Mouse (Mus musculus) intestine, embryonic 15.5 days (tissue): ENCODE data around the gene Hist1h4c. TPM values are rescaled to one million over a fixed set of nuclear protein-coding genes. Genes with fewer than 3 reads are reported as not detected.

Experiments used
- ATAC-seq: fragments of 200-750 bp; cut with Nextera tagmentation; 2 replicates; pipeline ENCODE4 v1.8.0; 2017; ENCODE audit warnings: moderate TSS enrichment, moderate library complexity
- H3K27ac ChIP-seq: fragments of 300-500 bp; sonication (generic); 2 replicates; pipeline ENCODE4 v1.5.1; 2015; ENCODE audit warnings: mild to moderate bottlenecking, inconsistent platforms
- H3K27me3 ChIP-seq: fragments of 300-500 bp; sonication (generic); replicated peaks from 2 replicates; pipeline ENCODE4 v1.6.1; 2015; ENCODE audit warnings: inconsistent platforms
- H3K36me3 ChIP-seq: fragments of 300-500 bp; sonication (generic); 2 replicates; pipeline ENCODE4 v1.6.1; 2015; ENCODE audit warnings: inconsistent platforms
- H3K4me1 ChIP-seq: fragments of 300-500 bp; sonication (generic); replicated peaks from 2 replicates; pipeline ENCODE4 v1.6.1; 2015; ENCODE audit warnings: inconsistent platforms
- H3K4me2 ChIP-seq: fragments of 300-500 bp; sonication (generic); replicated peaks from 2 replicates; pipeline ENCODE4 v1.6.1; 2015; ENCODE audit warnings: mild to moderate bottlenecking, inconsistent platforms
- H3K4me3 ChIP-seq: fragments of 300-500 bp; sonication (generic); replicated peaks from 2 replicates; pipeline ENCODE4 v1.5.1; 2015; ENCODE audit warnings: inconsistent platforms
- H3K9ac ChIP-seq: fragments of 300-500 bp; sonication (generic); 2 replicates; pipeline ENCODE4 v1.6.1; 2015; ENCODE audit warnings: inconsistent platforms
- H3K9me3 ChIP-seq: fragments of 300-500 bp; sonication (generic); 2 replicates; pipeline ENCODE4 v1.6.1; 2016; ENCODE audit warnings: inconsistent platforms
- WGBS: fragments of 180-500 bp; shearing (Covaris S2); methylation state at CpG from one replicate; pipeline ENCODE4 v1.1.7; 2015; 5-methylcytosine and 5-hydroxymethylcytosine counted together
- polyA plus RNA-seq: library from polyadenylated mRNA; unstranded; fragments of >200 nt; fragmentation: Nextera tagmentation; extraction: Ambion mirVana; gene quantifications from 2 replicates; pipeline ENCODE4 v1.2.1, GENCODE M21; 2015

Gene Hist1h4c
- polyA plus RNA-seq, 1 experiment from 2014 or later: 5.7 TPM

DNA sequence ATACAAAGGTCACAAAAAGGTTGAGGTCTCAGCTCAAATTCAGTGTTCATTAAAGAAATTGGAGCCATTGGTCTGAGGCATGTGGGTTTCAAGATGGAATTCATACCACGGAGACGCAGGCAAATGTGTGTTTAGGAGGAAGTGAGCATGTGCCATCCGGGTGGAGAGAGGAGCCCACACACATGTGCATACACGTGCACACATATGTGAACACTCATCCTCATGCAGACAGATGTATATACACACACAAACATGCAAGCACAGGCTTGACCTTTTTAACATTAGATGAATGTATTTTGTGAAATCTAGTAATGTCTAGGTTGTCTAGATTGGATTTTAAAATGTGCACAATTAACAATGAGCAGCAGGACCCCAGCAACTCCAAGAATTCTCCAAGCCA lies 4.0 kb upstream of the Hist1h4c start:
- Histone ChIP-seq H3K36me3 (no peaks in the 10 kb centered on the region), H3K4me1 (peaks cover 5% of the 10 kb centered on the region), H3K4me2 (no peak overlapping the region), H3K4me3 (no peak overlapping the region), H3K9me3 (no peaks in the 10 kb centered on the region), H3K27me3 (no peaks in the 10 kb centered on the region), H3K9ac (no peak overlapping the region), H3K27ac (no peak overlapping the region)
- WGBS: 74% methylated on average over 4 of the region's 4 CpGs
- ATAC-seq: no peak

DNA sequence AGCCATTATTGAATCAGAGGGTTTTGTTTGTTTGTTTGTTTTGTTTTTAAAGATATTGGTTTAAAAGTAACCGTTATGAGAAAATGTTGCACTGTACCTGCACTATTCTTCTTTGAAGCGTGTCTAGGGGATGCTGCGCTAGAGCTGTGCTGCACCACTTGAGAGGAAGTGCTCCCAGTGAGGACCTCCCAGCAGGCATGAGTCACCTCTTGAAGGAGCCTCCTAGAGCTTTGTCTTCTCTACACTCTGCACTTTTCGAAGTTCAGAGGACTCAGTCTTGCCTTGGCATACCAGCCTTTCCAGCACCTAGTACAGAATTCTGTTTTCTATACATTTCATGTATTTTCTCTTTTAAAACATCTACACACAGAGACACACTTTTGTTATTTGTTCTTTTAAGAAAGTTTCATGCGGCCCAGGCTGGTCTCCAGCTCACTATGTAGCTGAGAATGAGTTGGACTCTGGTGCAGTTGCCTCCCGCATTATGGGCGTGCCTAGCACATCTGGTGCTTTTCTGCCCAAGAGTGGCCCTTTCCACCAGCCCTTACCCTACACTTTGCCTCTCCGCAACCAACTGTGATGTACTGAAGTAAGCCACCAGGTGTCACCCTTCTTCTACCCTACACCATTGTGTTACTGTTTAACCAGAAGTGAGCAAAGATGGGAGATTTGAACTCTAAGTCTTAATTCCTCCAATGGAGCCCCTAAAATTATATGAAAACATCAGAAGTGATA lies 2.7 kb upstream of the Hist1h4c start:
- peak; percentile 67 for ATAC-seq
- no peaks in the 10 kb centered on the region for H3K27me3 ChIP-seq
- H3K4me3 ChIP-seq: no peak overlapping the region
- no peaks in the 10 kb centered on the region for H3K9me3 ChIP-seq
- H3K9ac ChIP-seq: peak overlapping the region; percentile 20; the same call in 1 of the 2 replicates
- H3K4me1 ChIP-seq: peaks cover 8% of the 10 kb centered on the region
- H3K36me3 ChIP-seq: no peaks in the 10 kb centered on the region
- no peak overlapping the region for H3K4me2 ChIP-seq
- 25% methylated on average over 8 of the region's 8 CpGs for WGBS
- H3K27ac ChIP-seq: no peak overlapping the region

DNA sequence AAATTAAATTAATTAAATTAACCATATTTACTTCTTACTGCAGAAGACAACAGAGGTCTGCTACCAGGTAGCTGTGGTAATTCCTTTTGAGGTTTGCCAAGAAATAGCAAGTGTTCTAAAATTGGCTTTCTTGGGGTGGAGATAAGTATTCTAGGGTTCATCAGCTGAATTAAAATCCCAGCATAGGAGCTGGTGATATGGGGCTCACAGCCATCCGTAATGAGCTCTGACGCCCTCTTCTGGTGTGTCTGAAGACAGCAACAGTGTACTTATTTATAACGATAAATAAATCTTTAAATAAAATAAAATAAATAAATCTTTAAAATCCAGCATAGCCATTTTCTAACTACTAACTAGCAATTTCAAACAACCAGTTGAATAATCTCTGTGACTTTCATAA lies 1.5 kb upstream of the Hist1h4c start:
- Histone ChIP-seq H3K9me3 (no peaks in the 10 kb centered on the region), H3K4me3 (no peak overlapping the region), H3K27me3 (no peaks in the 10 kb centered on the region), H3K36me3 (no peaks in the 10 kb centered on the region), H3K4me1 (peaks cover 10% of the 10 kb centered on the region), H3K9ac (no peak overlapping the region), H3K27ac (no peak overlapping the region), H3K4me2 (no peak overlapping the region)
- WGBS: 65% methylated on average over 3 of the region's 3 CpGs
- no peak for ATAC-seq

DNA sequence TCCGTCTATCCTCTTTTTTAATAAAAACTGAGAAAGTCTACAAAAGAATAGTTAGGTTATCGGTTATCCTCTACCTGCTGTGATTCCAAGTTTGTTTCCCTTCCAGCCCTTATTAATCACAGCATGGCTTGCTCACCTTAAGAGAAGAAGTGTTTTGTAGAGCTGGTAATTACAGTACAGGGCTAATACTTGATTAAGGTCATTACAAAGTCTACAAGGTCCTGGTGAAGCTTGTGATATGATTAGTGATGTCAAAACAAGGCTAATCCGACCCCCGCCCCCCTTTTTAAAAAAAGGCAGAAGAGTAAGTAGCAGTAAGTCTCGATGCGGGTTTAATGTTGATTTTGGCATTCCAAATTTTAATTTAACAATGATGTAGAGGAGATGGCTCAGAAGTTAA lies 742 bp upstream of the Hist1h4c start:
- Histone ChIP-seq H3K4me2 (peak overlapping the region; percentile 49), H3K27ac (peak overlapping the region; percentile 75), H3K9ac (no peak overlapping the region), H3K4me1 (peaks cover 10% of the 10 kb centered on the region), H3K27me3 (no peaks in the 10 kb centered on the region), H3K36me3 (no peaks in the 10 kb centered on the region), H3K9me3 (no peaks in the 10 kb centered on the region), H3K4me3 (no peak overlapping the region)
- 73% methylated on average over 6 of the region's 6 CpGs for WGBS
- no peak for ATAC-seq

DNA sequence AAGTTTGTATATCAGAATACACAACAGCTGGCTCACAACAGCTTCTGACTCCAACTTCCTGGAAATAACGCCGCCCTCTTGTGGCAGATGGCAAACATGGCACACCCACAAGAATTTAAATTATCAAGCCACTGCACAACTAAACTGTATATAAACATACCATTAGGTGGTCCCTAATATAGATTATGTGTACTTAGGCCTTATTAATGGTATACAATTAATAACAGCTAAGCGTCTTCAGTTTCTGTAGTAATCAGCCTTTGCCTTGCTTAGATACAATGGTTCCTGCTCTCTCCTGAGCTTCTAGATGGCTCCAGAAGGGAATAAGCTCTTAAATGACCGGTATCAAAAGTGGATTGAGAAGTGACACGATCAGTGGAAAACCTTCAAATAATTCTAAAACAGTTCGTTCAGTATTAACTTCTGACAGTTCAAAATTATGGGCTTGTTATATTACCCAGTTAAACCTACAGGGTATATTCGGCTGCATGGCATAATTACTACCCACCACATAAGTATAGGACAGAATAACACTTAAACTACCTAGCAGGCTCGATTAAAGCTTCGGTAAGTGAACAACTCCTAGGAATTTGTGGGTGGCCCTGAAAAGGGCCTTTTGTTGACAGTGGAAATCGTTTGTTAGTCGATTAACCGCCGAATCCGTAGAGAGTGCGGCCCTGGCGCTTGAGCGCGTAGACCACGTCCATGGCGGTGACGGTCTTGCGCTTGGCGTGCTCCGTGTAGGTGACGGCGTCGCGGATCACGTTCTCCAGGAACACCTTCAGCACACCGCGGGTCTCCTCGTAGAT lies 559 bp downstream of the Hist1h4c start:
- under 1% methylated on average over 23 of the region's 32 CpGs for WGBS
- ATAC-seq: peak; percentile 59

DNA sequence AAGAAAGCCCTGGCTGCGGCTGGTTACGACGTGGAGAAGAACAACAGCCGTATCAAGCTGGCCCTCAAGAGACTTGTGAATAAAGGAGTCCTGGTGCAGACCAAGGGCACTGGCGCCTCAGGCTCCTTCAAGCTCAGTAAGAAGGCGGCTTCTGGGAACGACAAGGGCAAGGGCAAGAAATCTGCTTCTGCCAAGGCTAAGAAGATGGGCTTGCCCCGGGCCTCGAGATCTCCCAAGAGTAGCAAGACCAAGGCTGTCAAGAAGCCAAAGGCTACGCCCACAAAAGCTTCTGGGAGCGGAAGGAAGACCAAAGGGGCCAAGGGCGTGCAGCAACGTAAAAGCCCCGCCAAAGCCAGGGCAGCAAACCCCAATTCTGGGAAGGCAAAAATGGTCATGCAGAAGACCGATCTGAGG lies 2.2 kb downstream of the Hist1h4c start:
- no peaks in the 10 kb centered on the region for H3K9me3 ChIP-seq
- no peak overlapping the region for H3K4me2 ChIP-seq
- no peak for ATAC-seq
- H3K27ac ChIP-seq: 0 out of 2 replicates have a peak overlapping the region, but pooled peaks have one; percentile 32
- no peaks in the 10 kb centered on the region for H3K36me3 ChIP-seq
- no peaks in the 10 kb centered on the region for H3K27me3 ChIP-seq
- H3K4me1 ChIP-seq: peaks cover 9% of the 10 kb centered on the region
- H3K9ac ChIP-seq: no peak overlapping the region
- 59% methylated on average over 15 of the region's 15 CpGs for WGBS
- no peak overlapping the region for H3K4me3 ChIP-seq

More for the DNA sequence above, 559 bp downstream of the Hist1h4c start:
- peak overlapping the region; percentile 88 for H3K27ac ChIP-seq
- no peaks in the 10 kb centered on the region for H3K36me3 ChIP-seq
- no peaks in the 10 kb centered on the region for H3K27me3 ChIP-seq
- peak overlapping the region; percentile 60 for H3K9ac ChIP-seq
- peak overlapping the region; percentile 67 for H3K4me2 ChIP-seq
- H3K9me3 ChIP-seq: no peaks in the 10 kb centered on the region
- peaks cover 10% of the 10 kb centered on the region for H3K4me1 ChIP-seq
- peak overlapping the region; percentile 44 for H3K4me3 ChIP-seq

DNA sequence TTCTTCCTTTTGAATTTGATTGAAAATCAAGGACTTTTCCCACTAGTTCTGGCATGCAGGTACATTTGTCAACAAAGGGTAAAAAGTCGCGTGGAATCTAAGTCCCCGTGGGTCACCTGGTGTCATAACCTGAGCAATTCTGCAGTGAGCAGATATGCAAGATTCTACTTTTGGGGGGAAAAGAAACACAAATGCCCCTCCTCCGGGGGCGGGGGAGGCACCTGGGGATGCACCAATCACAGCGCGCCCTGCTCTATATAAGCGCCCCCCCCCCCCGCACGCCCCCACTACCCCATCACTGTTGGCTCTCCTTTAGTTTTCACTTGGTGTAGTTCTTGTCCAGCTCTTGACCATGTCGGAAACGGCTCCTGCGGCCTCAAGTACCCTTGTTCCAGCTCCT lies 2.7 kb downstream of the Hist1h4c start, which contains the start of gene Hist1h1t:
Gene Hist1h1t (plus strand): TSS at position 301 of the 400 bp plus-strand sequence.
- no peak within 1 kb of the TSS for H3K4me3 ChIP-seq
- 55% methylated on average over 10 of the region's 13 CpGs for WGBS
- no peaks in the 10 kb centered on the region for H3K36me3 ChIP-seq
- no peak for ATAC-seq
- no peak within 1 kb of the TSS for H3K4me2 ChIP-seq
- H3K27me3 ChIP-seq: no peaks in the 10 kb centered on the region
- H3K9ac ChIP-seq: no peak within 1 kb of the TSS
- H3K4me1 ChIP-seq: 0 out of 2 replicates have a peak, but pooled peaks cover 7% of the 10 kb centered on the region
- H3K9me3 ChIP-seq: no peaks in the 10 kb centered on the region
- 0 out of 2 replicates have a peak within 1 kb of the TSS, but pooled peaks have one; percentile 32 for H3K27ac ChIP-seq

DNA sequence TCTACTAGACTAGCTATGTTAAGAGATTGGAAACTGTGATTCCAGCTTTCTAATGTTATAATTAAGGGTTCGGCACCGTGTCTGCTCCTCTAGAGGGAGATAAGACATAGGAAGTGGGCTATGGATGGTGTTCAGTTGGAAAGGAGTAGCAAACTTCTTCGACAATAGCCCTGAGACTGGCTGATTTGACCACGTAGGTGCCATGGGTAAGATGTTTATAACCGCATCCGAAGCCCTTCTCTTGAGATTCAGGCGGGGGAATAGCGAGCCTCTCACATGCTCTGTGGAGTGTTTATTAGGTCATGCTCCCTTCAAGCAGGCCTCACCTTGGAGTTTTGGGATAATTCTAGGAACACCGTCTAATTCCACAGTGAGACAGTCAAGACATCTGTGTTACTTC lies 3.3 kb downstream of the Hist1h4c start:
- Histone ChIP-seq H3K27me3 (no peaks in the 10 kb centered on the region), H3K4me3 (no peak overlapping the region), H3K9me3 (no peaks in the 10 kb centered on the region), H3K27ac (no peak overlapping the region), H3K36me3 (no peaks in the 10 kb centered on the region), H3K9ac (no peak overlapping the region), H3K4me1 (0 out of 2 replicates have a peak, but pooled peaks cover 8% of the 10 kb centered on the region), H3K4me2 (no peak overlapping the region)
- WGBS: 93% methylated on average over 9 of the region's 9 CpGs
- ATAC-seq: no peak

DNA sequence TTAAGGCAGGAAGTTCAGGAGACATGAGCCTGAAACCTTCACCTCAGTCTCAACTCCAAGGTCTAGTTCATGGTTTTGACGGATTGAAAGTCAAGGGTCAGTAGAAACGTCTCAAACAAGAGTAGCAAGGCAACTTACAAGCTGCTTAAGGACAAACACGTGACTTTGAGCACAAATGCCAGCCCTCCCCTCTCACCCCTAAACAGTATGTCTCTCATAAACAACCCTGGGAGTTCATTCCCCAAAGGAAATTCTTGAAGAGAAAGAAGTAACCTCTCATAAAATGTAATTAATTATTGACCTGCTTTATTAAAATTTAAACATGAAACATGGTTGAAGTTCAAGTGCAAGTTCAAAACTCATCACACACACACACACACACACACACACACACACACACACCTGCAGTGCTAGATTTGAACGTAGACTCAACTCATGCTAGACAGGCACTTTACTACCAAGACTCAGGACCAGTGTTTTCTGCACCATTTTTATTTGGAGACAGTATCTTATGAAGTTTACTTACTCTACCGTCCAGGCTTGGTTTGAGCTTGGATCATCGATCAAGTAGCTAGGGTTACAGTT lies 4.3 kb downstream of the Hist1h4c start:
- no peak overlapping the region for H3K27ac ChIP-seq
- H3K36me3 ChIP-seq: no peaks in the 10 kb centered on the region
- 0 out of 2 replicates have a peak, but pooled peaks cover 8% of the 10 kb centered on the region for H3K4me1 ChIP-seq
- H3K9ac ChIP-seq: no peak overlapping the region
- H3K4me2 ChIP-seq: no peak overlapping the region
- H3K4me3 ChIP-seq: no peak overlapping the region
- no peaks in the 10 kb centered on the region for H3K9me3 ChIP-seq
- no peaks in the 10 kb centered on the region for H3K27me3 ChIP-seq
- whole genome bisulfite sequencing: 73% methylated on average over 6 of the region's 6 CpGs
- ATAC-seq: no peak

DNA sequence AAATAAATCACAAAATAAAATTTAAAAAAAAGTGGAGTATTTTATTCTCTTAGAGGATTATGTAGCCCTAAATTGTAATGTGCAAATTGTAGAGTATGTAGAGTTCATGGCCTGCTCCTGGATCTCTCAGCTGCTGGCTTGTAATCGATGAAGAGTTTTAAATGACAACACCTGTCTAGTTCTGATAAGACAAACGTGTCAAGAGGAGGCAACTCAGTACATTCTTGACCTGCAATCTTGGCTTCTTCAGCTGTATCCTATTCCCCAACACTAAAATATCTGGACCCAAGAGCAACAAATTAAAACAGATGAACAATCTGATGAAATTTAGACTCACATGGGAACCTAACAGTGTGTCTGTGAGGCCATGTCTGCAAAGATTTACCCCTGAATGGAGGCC lies 8.8 kb downstream of the Hist1h4c start:
- Histone ChIP-seq H3K27ac (no peak overlapping the region), H3K4me3 (no peak overlapping the region), H3K4me2 (no peak overlapping the region), H3K36me3 (no peaks in the 10 kb centered on the region), H3K27me3 (no peaks in the 10 kb centered on the region), H3K9ac (no peak overlapping the region), H3K9me3 (no peaks in the 10 kb centered on the region), H3K4me1 (0 out of 2 replicates have a peak, but pooled peaks cover 3% of the 10 kb centered on the region)
- 71% methylated on average over 2 of the region's 2 CpGs for WGBS
- no peak for ATAC-seq

DNA sequence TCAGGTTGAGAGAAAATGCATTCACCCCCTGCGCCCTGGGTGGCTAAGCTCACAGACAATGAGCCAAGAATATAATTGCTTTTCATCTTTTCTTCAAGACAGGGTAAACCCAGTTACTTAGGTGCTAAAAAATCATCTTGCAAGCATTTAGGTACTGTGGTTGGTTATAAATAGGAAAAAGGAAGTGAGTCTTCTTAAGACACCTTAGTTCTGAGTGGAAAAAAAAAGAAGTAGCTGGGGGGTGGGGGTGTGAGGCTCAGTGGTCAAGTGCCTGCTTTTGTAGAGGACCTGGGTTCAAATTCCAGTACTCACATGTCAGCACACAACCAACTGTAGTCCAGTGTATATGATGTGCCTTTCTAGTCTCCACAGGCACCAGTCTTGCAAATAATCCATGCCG lies 9.3 kb downstream of the Hist1h4c start:
- Histone ChIP-seq H3K9ac (no peak overlapping the region), H3K27ac (no peak overlapping the region), H3K4me2 (no peak overlapping the region), H3K27me3 (no peaks in the 10 kb centered on the region), H3K4me3 (no peak overlapping the region), H3K4me1 (0 out of 2 replicates have a peak, but pooled peaks cover 3% of the 10 kb centered on the region), H3K36me3 (no peaks in the 10 kb centered on the region), H3K9me3 (no peaks in the 10 kb centered on the region)
- no peak for ATAC-seq
- WGBS: 88% methylated on average over 2 of the region's 2 CpGs

DNA sequence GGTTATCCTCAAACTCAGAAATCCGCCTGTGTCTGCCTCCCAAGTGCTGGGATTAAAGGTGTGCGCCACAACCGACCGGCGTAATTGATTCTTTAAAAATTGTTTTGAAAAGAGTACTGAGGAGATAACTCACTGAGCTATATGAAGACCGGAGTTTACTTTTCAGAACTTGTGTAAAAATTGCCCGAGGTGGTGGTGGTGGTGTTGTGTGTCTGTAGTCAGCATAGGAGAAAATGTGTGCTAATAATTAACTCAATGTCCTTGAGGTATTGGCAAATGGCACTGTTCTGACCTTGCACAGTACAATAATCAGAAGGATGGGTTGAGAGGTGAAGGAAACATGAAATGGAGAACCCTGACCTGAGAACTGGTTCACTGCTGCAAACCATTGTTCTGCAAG lies 10.3 kb downstream of the Hist1h4c start:
- no peak overlapping the region for H3K9ac ChIP-seq
- ATAC-seq: no peak

More for the DNA sequence above, 10.3 kb downstream of the Hist1h4c start:
- Histone ChIP-seq H3K4me1 (peaks cover 4% of the 10 kb centered on the region; the same call in 1 of the 2 replicates), H3K9me3 (no peaks in the 10 kb centered on the region), H3K36me3 (no peaks in the 10 kb centered on the region), H3K27me3 (no peaks in the 10 kb centered on the region), H3K4me3 (no peak overlapping the region), H3K4me2 (peak overlapping the region; percentile 9; the same call in 1 of the 2 replicates), H3K27ac (0 out of 2 replicates have a peak overlapping the region, but pooled peaks have one; percentile 27)
- WGBS: 78% methylated on average over 7 of the region's 7 CpGs
